Mouse (Mus musculus) myocyte (in vitro differentiated cells): ENCODE results near the gene Plekhs1.

Source experiments
- E2F4 ChIP-seq: IDR thresholded peaks from one replicate; pipeline ENCODE4 v1.6.1; 2011; ENCODE audit warnings: mild to moderate bottlenecking, control low read depth, moderate library complexity; ENCODE audit not compliant: insufficient read depth
- MAX ChIP-seq: IDR thresholded peaks from one replicate; pipeline ENCODE4 v1.6.1; 2011; ENCODE audit warnings: low read depth, mild to moderate bottlenecking, control low read depth
- MYOD1 ChIP-seq, 3 experiments: IDR thresholded peaks; one replicate each; pipeline ENCODE4 v1.6.1; 2011; ENCODE audit warnings: control low read depth in 2 of 3, low read depth in 2 of 3, mild to moderate bottlenecking in 2 of 3, moderate library complexity in 1 of 3; ENCODE audit not compliant: insufficient read length in 2 of 3, control insufficient read depth in 1 of 3
- MYOG ChIP-seq, 3 experiments: IDR thresholded peaks; one replicate each; pipeline ENCODE4 v1.6.1; 2011; ENCODE audit warnings: control low read depth in 2 of 3, low read depth in 2 of 3, mild to moderate bottlenecking in 2 of 3; ENCODE audit not compliant: insufficient read length in 2 of 3, control insufficient read depth in 1 of 3, insufficient read depth in 1 of 3
- POLR2A ChIP-seq: IDR thresholded peaks from one replicate; pipeline ENCODE4 v1.6.1; 2011; ENCODE audit warnings: low read depth, mild to moderate bottlenecking, control low read depth, moderate library complexity; ENCODE audit not compliant: insufficient read length
- POLR2AphosphoS2 ChIP-seq: IDR thresholded peaks from one replicate; pipeline ENCODE4 v1.6.1; 2011; ENCODE audit warnings: low read depth, control low read depth; ENCODE audit not compliant: insufficient read length
- SRF ChIP-seq: IDR thresholded peaks from one replicate; pipeline ENCODE4 v1.6.1; 2011; ENCODE audit warnings: low read depth; ENCODE audit not compliant: control insufficient read depth, insufficient read length
- TCF12 ChIP-seq: IDR thresholded peaks from one replicate; pipeline ENCODE4 v1.6.1; 2011; ENCODE audit warnings: mild to moderate bottlenecking, control low read depth; ENCODE audit not compliant: poor library complexity, insufficient read depth, severe bottlenecking
- USF1 ChIP-seq: IDR thresholded peaks from one replicate; pipeline ENCODE4 v1.6.1; 2011; ENCODE audit warnings: low read depth, mild to moderate bottlenecking, control low read depth, moderate library complexity

DNA sequence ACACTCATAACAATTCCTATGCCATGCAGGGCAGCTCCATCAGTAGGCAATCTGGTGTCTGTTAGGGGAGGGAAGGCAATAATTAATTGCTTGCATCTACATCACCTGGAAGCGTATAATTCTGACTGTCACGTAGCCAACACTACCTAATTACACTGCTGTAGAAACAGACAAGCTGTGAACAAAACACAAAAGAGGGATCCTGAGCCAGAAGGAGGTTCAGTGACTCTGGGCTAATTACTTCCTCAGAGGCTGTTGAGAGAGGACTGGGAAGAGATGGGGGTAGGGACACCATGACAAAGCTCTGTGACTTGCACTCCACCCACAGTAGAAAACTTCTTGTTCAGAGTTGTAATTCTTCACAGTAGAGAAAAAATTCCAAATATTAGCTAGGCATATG lies 15.1 kb downstream of the Plekhs1 start:
- TF ChIP-seq POLR2A: no peak
- TF ChIP-seq TCF12: no peak
- TF ChIP-seq E2F4: no peak
- no peak for TF ChIP-seq USF1
- TF ChIP-seq MAX: no peak
- TF ChIP-seq POLR2AphosphoS2: no peak
- TF ChIP-seq SRF: no peak
- TF ChIP-seq MYOD1 (IDR thresholded peaks at IDR 0.05; ENCODE audit: control insufficient read depth in 1 of 3, insufficient read length in 2 of 3, low read depth in 2 of 3): no peak
- TF ChIP-seq MYOG (IDR thresholded peaks at IDR 0.05; ENCODE audit: control insufficient read depth in 1 of 3, insufficient read depth in 1 of 3, insufficient read length in 2 of 3, low read depth in 2 of 3): no peak
